Mouse (Mus musculus) lung, postnatal 10 days (tissue): ENCODE measurements around the gene Cenps.
A peak's percentile ranks its signal among the peaks of the same experiment; 100 is the strongest.
"Not testable (repeated sequence)": the region's sequence is repeated elsewhere in the genome, so short reads cannot be mapped to it uniquely, and the experiment has no call there.

Experiments
- DNase-seq: peaks from one replicate; pipeline ENCODE4 v3.0.0; 2021

The Cenps gene

GRCm38 (mm10) chr4:149155711-149156110 is 18.3 kb upstream of the Cenps start:
- DNase-seq = peak; percentile 26

GRCm38 (mm10) chr4:149154859-149155258 is 17.4 kb upstream of the Cenps start:
- DNase-seq = no peak

- no peak for DNase-seq
These were observed 13.3 kb upstream of the Cenps start for GRCm38 (mm10) chr4:149150721-149151120.

GRCm38 (mm10) chr4:149150256-149150655 is 12.8 kb upstream of the Cenps start:
- DNase-seq = no peak

- DNase-seq = peak; percentile 53
These were observed 12.2 kb upstream of the Cenps start for GRCm38 (mm10) chr4:149149611-149150010.

GRCm38 (mm10) chr4:149149196-149149595 is 11.8 kb upstream of the Cenps start:
- no peak for DNase-seq

GRCm38 (mm10) chr4:149148084-149148483 is 10.7 kb upstream of the Cenps start:
- DNase-seq = no peak

GRCm38 (mm10) chr4:149147528-149147927 is 10.1 kb upstream of the Cenps start:
- DNase-seq = no peak

- no peak for DNase-seq
These were observed 7.7 kb upstream of the Cenps start for GRCm38 (mm10) chr4:149145151-149145550.

- peak; percentile 89 for DNase-seq
These were observed 7.0 kb upstream of the Cenps start for GRCm38 (mm10) chr4:149144459-149144858.

GRCm38 (mm10) chr4:149143594-149143993 is 6.2 kb upstream of the Cenps start:
- no peak for DNase-seq

- DNase-seq = no peak
These were observed 1.1 kb upstream of the Cenps start for GRCm38 (mm10) chr4:149138515-149138914.

- no peak for DNase-seq
These were observed 1.1 kb downstream of the Cenps start for GRCm38 (mm10) chr4:149136116-149136850.

GRCm38 (mm10) chr4:149133395-149133794 is 4.0 kb downstream of the Cenps start:
- DNase-seq = no peak

- DNase-seq = no peak
These were observed 5.5 kb downstream of the Cenps start for GRCm38 (mm10) chr4:149131789-149132565.

GRCm38 (mm10) chr4:149131021-149131752 is 6.2 kb downstream of the Cenps start:
- no peak for DNase-seq

GRCm38 (mm10) chr4:149128467-149128866 is 9.0 kb downstream of the Cenps start:
- no peak for DNase-seq

- no peak for DNase-seq
These were observed 10.8 kb downstream of the Cenps start, which contains the start of gene Cort for GRCm38 (mm10) chr4:149126663-149127062. Cort (minus strand) TSS chr4:149126763.

GRCm38 (mm10) chr4:149126115-149126509 is 11.3 kb downstream of the Cenps start:
- no peak for DNase-seq

- DNase-seq = no peak
These were observed 11.9 kb downstream of the Cenps start for GRCm38 (mm10) chr4:149125341-149126114.

- no peak for DNase-seq
These were observed 14.0 kb downstream of the Cenps start for GRCm38 (mm10) chr4:149123432-149123831.

- DNase-seq = not testable (repeated sequence)
These were observed 17.4 kb downstream of the Cenps start for GRCm38 (mm10) chr4:149119978-149120562.
